Mouse (Mus musculus) lung, embryonic 16.5 days (tissue): ENCODE results near the gene Gm20422. TPM values are rescaled to one million over a fixed set of nuclear protein-coding genes. Genes with fewer than 3 reads are reported as not detected.

Source experiments
- ATAC-seq: fragments of 200-750 bp; cut with Nextera tagmentation; 2 replicates; pipeline ENCODE4 v1.8.0; 2017; ENCODE audit warnings: low read depth, mild to moderate bottlenecking, moderate library complexity
- H3K27ac ChIP-seq: fragments of 300-500 bp; sonication (generic); 2 replicates; pipeline ENCODE4 v1.5.1; 2014; ENCODE audit warnings: mild to moderate bottlenecking, control low read depth, low read length
- H3K27me3 ChIP-seq: fragments of 300-500 bp; sonication (generic); 2 replicates; pipeline ENCODE4 v1.6.1; 2014; ENCODE audit warnings: low read depth, low read length, mixed read lengths; ENCODE audit not compliant: control insufficient read depth, insufficient read depth
- H3K36me3 ChIP-seq: fragments of 300-500 bp; sonication (generic); 2 replicates; pipeline ENCODE4 v1.6.1; 2014; ENCODE audit warnings: low read length; ENCODE audit not compliant: control insufficient read depth, insufficient read depth
- H3K4me1 ChIP-seq: fragments of 300-500 bp; sonication (generic); replicated peaks from 2 replicates; pipeline ENCODE4 v1.6.1; 2014; ENCODE audit warnings: low read length, mixed read lengths; ENCODE audit not compliant: control insufficient read depth, insufficient read depth
- H3K4me2 ChIP-seq: fragments of 300-500 bp; sonication (generic); 2 replicates; pipeline ENCODE4 v1.6.1; 2014; ENCODE audit warnings: low read depth, low read length, control low read depth
- H3K4me3 ChIP-seq: fragments of 300-500 bp; sonication (generic); 2 replicates; pipeline ENCODE4 v1.5.1; 2014; ENCODE audit warnings: mild to moderate bottlenecking, low read length, control low read depth
- H3K9ac ChIP-seq: fragments of 300-500 bp; sonication (generic); 2 replicates; pipeline ENCODE4 v1.6.1; 2014; ENCODE audit warnings: low read length, control low read depth
- H3K9me3 ChIP-seq: fragments of 300-500 bp; sonication (generic); 2 replicates; pipeline ENCODE4 v1.6.1; 2016; ENCODE audit warnings: low read length; ENCODE audit not compliant: control insufficient read depth
- WGBS: fragments of 180-500 bp; shearing (Covaris S2); extraction: QIAGEN DNeasy Blood & Tissue Kit; methylation state at CpG from one replicate; pipeline ENCODE4 v1.1.7; 2014; 5-methylcytosine and 5-hydroxymethylcytosine counted together
- polyA plus RNA-seq: library from polyadenylated mRNA; unstranded; fragments of >200 nt; fragmentation: Nextera tagmentation; extraction: Ambion mirVana; gene quantifications from 2 replicates; pipeline ENCODE4 v1.2.1, GENCODE M21; 2015

Gm20422 gene
- polyA plus RNA-seq, 1 experiment from 2014 or later = 0.85 TPM

DNA sequence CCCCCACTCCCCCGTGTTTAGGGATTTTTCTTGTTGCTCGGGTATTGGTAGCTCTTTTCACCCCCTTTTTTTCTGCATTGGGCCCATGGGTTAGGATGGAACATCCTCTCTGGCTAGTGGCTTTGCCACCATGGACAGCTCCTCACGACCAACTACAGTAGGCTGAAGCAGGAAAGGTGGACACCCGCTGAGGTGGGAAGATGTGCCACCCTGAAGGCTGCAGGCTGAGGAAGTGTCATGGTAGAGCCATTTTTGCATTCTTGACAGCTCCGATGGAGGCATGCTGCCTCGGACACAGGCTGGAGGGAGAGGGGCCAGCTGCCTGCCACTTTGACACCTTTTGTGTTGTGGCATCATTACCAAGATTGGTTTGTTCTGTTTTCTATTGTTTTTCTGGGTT, 72.9 kb downstream of the Gm20422 start:
- H3K9ac ChIP-seq = no peak overlapping the region
- no peak overlapping the region for H3K4me2 ChIP-seq
- H3K27ac ChIP-seq = no peak overlapping the region
- no peaks in the 10 kb centered on the region for H3K27me3 ChIP-seq
- no peak overlapping the region for H3K4me3 ChIP-seq
- 73% methylated on average over 6 of the region's 6 CpGs for WGBS
- ATAC-seq = no peak
- H3K36me3 ChIP-seq = peaks cover 42% of the 10 kb centered on the region
- H3K9me3 ChIP-seq = peaks cover 3% of the 10 kb centered on the region; the same call in 1 of the 2 replicates
- no peaks in the 10 kb centered on the region for H3K4me1 ChIP-seq

Other genes with a start within 250 kb of the Gm20422 start
- 22.1 and 24.3 TPM in 2 replicates for gene Zfp868, start 149.3 kb downstream of the Gm20422 start, polyA plus RNA-seq
- 1.5 and 2.3 TPM in 2 replicates for gene Zfp964, start 120.4 kb downstream of the Gm20422 start, polyA plus RNA-seq
- gene Zfp869, start 64.2 kb downstream of the Gm20422 start, polyA plus RNA-seq = 27.7 and 28.2 TPM in 2 replicates
- 8.4 TPM in 2 replicates for gene Zfp963, start 24.9 kb downstream of the Gm20422 start, polyA plus RNA-seq
- 41.8 and 45.8 TPM in 2 replicates for gene Atp13a1, start 16.3 kb upstream of the Gm20422 start, polyA plus RNA-seq
- gene Zfp866, start 16.3 kb upstream of the Gm20422 start, polyA plus RNA-seq = 26.7 and 27.9 TPM in 2 replicates
- gene Gmip, start 33.8 kb upstream of the Gm20422 start, polyA plus RNA-seq = 7.1 and 7.9 TPM in 2 replicates
- gene Lpar2, start 47.5 kb upstream of the Gm20422 start, polyA plus RNA-seq = 0.45 and 0.48 TPM in 2 replicates
- 13.4 and 17.1 TPM in 2 replicates for gene Pbx4, start 57.6 kb upstream of the Gm20422 start, polyA plus RNA-seq
- 0.26 and 0.30 TPM in 2 replicates for gene Cilp2, start 112.8 kb upstream of the Gm20422 start, polyA plus RNA-seq
- 2.0 and 2.7 TPM in 2 replicates for gene Tssk6, start 127.3 kb upstream of the Gm20422 start, polyA plus RNA-seq
- gene Ndufa13, start 127.7 kb upstream of the Gm20422 start, polyA plus RNA-seq = 176 and 179 TPM in 2 replicates
- gene Yjefn3, start 127.8 kb upstream of the Gm20422 start, polyA plus RNA-seq = 4.0 and 4.1 TPM in 2 replicates
- 41.6 and 42.1 TPM in 2 replicates for gene Gatad2a, start 221.5 kb upstream of the Gm20422 start, polyA plus RNA-seq